Mouse (Mus musculus) erythroblast, embryonic 14.5 days (primary cell): Measurements from ENCODE around the gene Fgf12.

Experiments used
- GATA1 ChIP-seq: IDR thresholded peaks from 2 replicates; pipeline ENCODE4 v1.6.1; 2012; ENCODE audit warnings: low read length, inconsistent platforms, mixed read lengths
- TAL1 ChIP-seq: IDR thresholded peaks from 3 replicates; pipeline ENCODE4 v1.6.1; 2012; ENCODE audit warnings: low read length, inconsistent platforms, mixed read lengths

DNA sequence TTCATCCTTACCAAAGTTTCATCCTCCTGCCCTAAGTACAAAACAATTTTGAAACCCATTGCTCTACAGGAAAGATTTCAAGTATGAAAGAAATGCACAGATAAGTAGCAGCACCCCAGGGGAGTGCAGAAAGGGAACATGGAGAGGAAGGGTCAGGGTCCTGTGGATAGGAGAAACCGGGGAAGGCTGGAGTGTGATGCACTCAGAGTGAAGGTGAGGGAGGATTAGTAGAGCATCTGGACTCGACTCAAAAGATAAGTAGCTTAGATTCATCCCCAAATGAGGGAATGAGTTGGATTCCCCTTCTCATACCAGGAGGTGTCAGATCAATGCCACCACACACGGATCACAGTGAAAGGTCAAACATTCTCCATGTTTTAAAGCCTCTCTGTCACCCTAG, 46.2 kb downstream of the Fgf12 start:
- TF ChIP-seq TAL1 (no peak), GATA1 (no peak)
